Mouse (Mus musculus) cerebellum, adult 11 months (tissue): Measurements from ENCODE around the gene Atxn10.

Source experiments
- DNase-seq: peaks from one replicate; pipeline ENCODE4 v3.0.0; 2022

The Atxn10 gene

GRCm38 (mm10) chr15:85336301-85336991 is 401 bp downstream of the Atxn10 start:
- peak; percentile 68 for DNase-seq

GRCm38 (mm10) chr15:85337219-85337618 is 1.2 kb downstream of the Atxn10 start:
- no peak for DNase-seq

- no peak for DNase-seq
Observed at GRCm38 (mm10) chr15:85337979-85338378, 1.9 kb downstream of the Atxn10 start.

- DNase-seq = no peak
Observed at GRCm38 (mm10) chr15:85342246-85342645, 6.2 kb downstream of the Atxn10 start.

GRCm38 (mm10) chr15:85344673-85345072 is 8.6 kb downstream of the Atxn10 start:
- DNase-seq = no peak

GRCm38 (mm10) chr15:85347058-85347700 is 11.1 kb downstream of the Atxn10 start:
- no peak for DNase-seq

GRCm38 (mm10) chr15:85350144-85350543 is 14.1 kb downstream of the Atxn10 start:
- no peak for DNase-seq

GRCm38 (mm10) chr15:85354060-85354459 is 18.0 kb downstream of the Atxn10 start:
- DNase-seq = no peak

GRCm38 (mm10) chr15:85356112-85356511 is 20.1 kb downstream of the Atxn10 start:
- DNase-seq = no peak

GRCm38 (mm10) chr15:85357465-85358225 is 21.6 kb downstream of the Atxn10 start:
- DNase-seq = no peak

- no peak for DNase-seq
Observed at GRCm38 (mm10) chr15:85359483-85359882, 23.4 kb downstream of the Atxn10 start.

GRCm38 (mm10) chr15:85359901-85360300 is 23.9 kb downstream of the Atxn10 start:
- no peak for DNase-seq

- no peak for DNase-seq
Observed at GRCm38 (mm10) chr15:85364366-85364765, 28.3 kb downstream of the Atxn10 start.

GRCm38 (mm10) chr15:85366938-85367337 is 30.9 kb downstream of the Atxn10 start:
- no peak for DNase-seq

GRCm38 (mm10) chr15:85369765-85370164 is 33.7 kb downstream of the Atxn10 start:
- no peak for DNase-seq

GRCm38 (mm10) chr15:85373125-85373524 is 37.1 kb downstream of the Atxn10 start:
- DNase-seq = no peak

- no peak for DNase-seq
Observed at GRCm38 (mm10) chr15:85383477-85383876, 47.4 kb downstream of the Atxn10 start.

GRCm38 (mm10) chr15:85388696-85389095 is 52.7 kb downstream of the Atxn10 start:
- DNase-seq = no peak

GRCm38 (mm10) chr15:85389915-85390314 is 53.9 kb downstream of the Atxn10 start:
- no peak for DNase-seq

- DNase-seq = no peak
Observed at GRCm38 (mm10) chr15:85395360-85395759, 59.3 kb downstream of the Atxn10 start.

GRCm38 (mm10) chr15:85401926-85402325 is 65.9 kb downstream of the Atxn10 start:
- DNase-seq = peak; percentile 28

- peak; percentile 78 for DNase-seq
Observed at GRCm38 (mm10) chr15:85403256-85403731, 67.2 kb downstream of the Atxn10 start.

- no peak for DNase-seq
Observed at GRCm38 (mm10) chr15:85404739-85405138, 68.7 kb downstream of the Atxn10 start.

- no peak for DNase-seq
Observed at GRCm38 (mm10) chr15:85405567-85405966, 69.5 kb downstream of the Atxn10 start.
